Mouse (Mus musculus) cerebral cortex, adult 2 months (tissue): Measurements from ENCODE around the gene Zfp951.

Experiments
- WGBS: fragments of 180-500 bp; shearing (Covaris S2); methylation state at CpG from one replicate; pipeline ENCODE4 v1.1.7; 2018; 5-methylcytosine and 5-hydroxymethylcytosine counted together

The Zfp951 gene

DNA sequence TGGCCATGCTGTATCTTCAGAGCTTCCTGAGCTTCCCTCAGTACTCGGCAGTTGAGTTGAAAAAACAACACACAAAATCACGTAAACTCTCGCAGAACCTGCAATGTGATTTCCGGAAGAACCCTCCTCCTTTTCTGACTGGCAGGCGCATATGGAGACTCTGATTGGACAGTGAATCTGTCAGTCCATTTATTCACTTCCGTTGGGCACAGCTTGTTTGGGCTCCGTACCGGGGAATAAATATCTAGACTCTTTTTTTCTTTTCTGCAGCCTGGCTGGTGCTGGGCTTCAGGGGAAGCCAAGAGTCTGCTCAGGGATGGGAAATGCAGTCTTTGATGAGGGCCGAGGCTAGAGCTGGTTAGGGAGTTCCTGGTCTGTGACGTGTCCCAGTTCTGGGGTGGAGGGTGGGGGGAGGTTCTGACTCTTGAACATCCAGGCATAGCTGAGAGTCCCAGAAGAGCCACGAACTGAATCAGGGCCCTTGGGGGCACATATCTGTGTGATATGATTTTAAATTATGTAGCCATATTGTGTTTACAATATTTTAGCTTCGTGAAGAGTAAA, at the start of gene Zfp951:
Gene Zfp951, minus strand, starts transcription at position 109 of the 564 bp plus-strand sequence.
- 35% methylated on average over 11 of the region's 12 CpGs for WGBS

DNA sequence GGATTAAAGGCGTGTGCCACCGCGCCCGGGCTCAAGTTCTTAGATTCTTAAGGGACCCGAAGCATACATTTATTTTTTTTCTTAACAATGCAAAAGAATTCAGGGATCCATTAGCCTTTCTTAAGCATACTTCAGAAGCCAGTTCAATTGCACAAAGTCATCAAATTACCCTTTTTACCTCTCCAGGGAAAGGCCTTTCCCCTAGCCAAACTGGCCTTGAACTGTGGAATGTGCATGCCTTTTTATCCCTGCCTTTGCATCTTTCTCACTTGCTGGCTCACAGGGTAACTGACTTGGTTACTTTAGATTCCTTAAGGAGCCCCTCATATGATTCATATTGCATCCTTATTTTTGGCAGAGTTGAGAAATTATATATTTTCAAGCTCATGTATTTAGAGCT, 46.7 kb upstream of the Zfp951 start:
- WGBS: 93% methylated on average over 5 of the region's 5 CpGs

DNA sequence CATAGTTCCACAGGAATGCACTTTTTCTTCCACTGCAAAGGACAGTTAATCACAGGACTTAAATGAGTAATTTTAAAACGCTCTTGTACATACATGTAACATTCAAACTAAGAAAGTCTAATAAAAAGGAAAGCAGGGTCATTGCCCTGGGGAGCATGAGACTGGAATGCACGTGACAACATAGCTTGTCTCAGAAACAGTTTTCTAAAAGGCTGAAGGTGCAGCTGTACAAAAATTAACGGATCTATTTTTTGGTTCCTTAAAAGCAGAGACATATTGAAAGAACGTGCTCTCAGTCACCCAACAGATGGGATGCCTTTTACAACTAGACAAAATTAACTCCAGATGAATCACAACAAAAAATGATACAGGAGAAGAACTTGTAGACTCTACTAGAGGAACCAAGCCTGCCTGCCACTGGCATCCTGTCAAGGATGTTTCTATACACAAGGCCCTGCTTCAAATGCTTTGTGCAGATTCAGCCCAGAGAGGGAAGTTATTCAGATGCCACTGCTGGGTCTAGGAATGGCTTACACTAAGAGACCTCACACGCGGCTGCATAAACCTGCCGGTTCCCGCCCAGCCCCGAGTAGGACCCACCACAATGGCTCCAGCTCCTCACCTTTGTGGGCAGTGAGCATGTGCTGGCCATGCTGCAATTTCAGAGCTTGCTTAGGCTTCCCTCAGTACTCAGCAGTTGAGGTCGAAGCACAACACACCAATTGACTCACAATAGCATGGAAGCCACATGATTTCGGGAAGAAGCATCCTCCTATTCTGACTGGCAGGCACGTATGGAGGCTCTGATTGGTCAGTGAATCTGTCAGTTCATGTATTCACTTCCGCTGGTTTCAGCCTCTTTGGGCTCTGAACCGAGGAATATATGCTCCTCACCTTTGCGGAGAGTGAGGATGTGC, 567 bp downstream of the Zfp951 start:
- 46% methylated on average over 10 of the region's 15 CpGs for WGBS

DNA sequence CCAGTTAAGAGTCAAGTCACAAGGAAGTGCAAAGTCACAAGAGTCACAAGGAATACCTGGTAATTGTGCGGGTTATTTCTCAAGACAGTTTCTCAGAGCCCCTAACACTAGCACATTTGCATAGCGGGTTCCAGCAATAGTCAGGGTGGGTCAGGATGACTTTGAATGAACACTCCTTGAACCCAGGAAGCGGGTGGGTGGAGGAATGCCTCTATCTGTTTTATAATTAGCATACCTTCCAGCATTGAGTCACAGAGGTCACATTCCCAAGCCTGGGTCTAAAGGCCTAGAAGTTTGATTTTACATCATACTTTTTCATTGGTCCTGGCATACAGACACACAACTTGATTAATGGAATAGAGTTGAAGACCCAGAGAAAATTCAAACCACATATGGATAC, 5.3 kb downstream of the Zfp951 start:
- WGBS: 86% methylated on average over 3 of the region's 3 CpGs

DNA sequence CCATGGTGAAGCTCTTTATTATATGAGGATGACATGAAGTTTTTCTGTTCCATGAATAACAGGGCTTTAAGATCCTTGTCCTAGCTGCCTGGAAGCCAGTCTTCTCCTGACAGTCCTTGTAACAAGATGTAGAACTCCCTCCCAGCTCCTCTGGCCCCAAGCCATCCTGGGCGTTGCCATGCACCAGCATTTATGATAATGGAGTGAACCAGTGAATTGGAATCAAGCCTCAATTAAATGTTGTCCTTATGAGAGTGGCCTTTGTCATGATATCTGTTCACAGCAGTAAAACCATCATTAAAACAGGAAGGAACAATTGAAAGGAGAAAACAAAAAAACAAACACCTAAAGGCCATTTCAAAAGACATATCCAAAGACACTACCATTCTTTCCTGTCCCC, 30.3 kb downstream of the Zfp951 start:
- 69% methylated on average over 1 of the region's 1 CpGs for WGBS

DNA sequence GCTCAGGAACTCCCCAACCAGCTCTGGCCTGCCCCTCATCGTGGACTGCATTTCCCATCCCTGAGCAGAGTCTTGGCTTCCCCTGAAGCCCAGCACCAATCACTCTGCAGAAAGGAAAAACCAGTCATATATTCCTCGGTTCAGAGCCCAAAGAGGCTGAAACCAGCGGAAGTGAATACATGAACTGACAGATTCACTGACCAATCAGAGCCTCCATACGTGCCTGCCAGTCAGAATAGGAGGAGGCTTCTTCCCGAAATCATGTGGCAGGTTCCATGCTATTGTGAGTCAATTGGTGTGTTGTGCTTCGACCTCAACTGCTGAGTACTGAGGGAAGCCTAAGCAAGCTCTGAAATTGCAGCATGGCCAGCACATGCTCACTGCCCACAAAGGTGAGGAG, 89.7 kb downstream of the Zfp951 start:
- WGBS: 81% methylated on average over 6 of the region's 6 CpGs
